Mouse (Mus musculus) MEL (cell line): ENCODE data around the gene Lep. TPM values are rescaled to one million over a fixed set of nuclear protein-coding genes. Genes with fewer than 3 reads are reported as not detected.

Source experiments
- DNase-seq: peaks from one replicate; pipeline ENCODE4 v3.0.0; 2011; ENCODE audit warnings: low read depth, low spot score
- H3K27ac ChIP-seq: 2 replicates; pipeline ENCODE4 v1.5.1; 2012; ENCODE audit warnings: low read depth, mild to moderate bottlenecking, control low read depth, low read length, moderate library complexity; ENCODE audit not compliant: control insufficient read depth
- H3K27me3 ChIP-seq, 2 experiments: fragments of 150-350 bp in 1 of 2; sonication (generic) in 1 of 2; 2 replicates each; pipeline ENCODE4 v1.6.1; 2012; ENCODE audit warnings: low read length in 2 of 2, mild to moderate bottlenecking in 2 of 2, improper control_type of control experiment in 1 of 2, moderate library complexity in 1 of 2; ENCODE audit not compliant: insufficient read depth in 2 of 2, control insufficient read depth in 1 of 2
- H3K36me3 ChIP-seq, 2 experiments: 2 replicates each; pipeline ENCODE4 v1.6.1; 2012 to 2014; ENCODE audit warnings: low read length in 2 of 2, improper control_type of control experiment in 1 of 2, inconsistent platforms in 1 of 2, mild to moderate bottlenecking in 1 of 2; ENCODE audit not compliant: insufficient read depth in 2 of 2, control insufficient read depth in 1 of 2
- H3K4me1 ChIP-seq, 2 experiments: fragments of 150-350 bp in 1 of 2; sonication (generic) in 1 of 2; 2 replicates each; pipeline ENCODE4 v1.6.1; 2012; ENCODE audit warnings: low read length in 2 of 2, improper control_type of control experiment in 1 of 2, mild to moderate bottlenecking in 1 of 2; ENCODE audit not compliant: insufficient read depth in 2 of 2, control insufficient read depth in 1 of 2
- H3K4me3 ChIP-seq, 2 experiments: fragments of 150-350 bp in 1 of 2; sonication (generic) in 1 of 2; 2 replicates each; pipeline ENCODE4 v1.5.1; 2012; ENCODE audit warnings: low read depth in 2 of 2, low read length in 2 of 2, mild to moderate bottlenecking in 2 of 2, moderate library complexity in 2 of 2, control low read depth in 1 of 2, improper control_type of control experiment in 1 of 2; ENCODE audit not compliant: control insufficient read depth in 1 of 2, insufficient read depth in 1 of 2
- H3K79me2 ChIP-seq: 2 replicates; pipeline ENCODE4 v1.6.1; 2012; ENCODE audit warnings: mild to moderate bottlenecking, low read length, moderate library complexity; ENCODE audit not compliant: control insufficient read depth, poor library complexity, insufficient read depth
- H3K9ac ChIP-seq: 2 replicates; pipeline ENCODE4 v1.6.1; 2012; ENCODE audit warnings: low read depth, mild to moderate bottlenecking, control low read depth, low read length, moderate library complexity; ENCODE audit not compliant: control insufficient read depth, poor library complexity, severe bottlenecking
- H3K9me3 ChIP-seq: fragments of 150-350 bp; sonication (generic); replicated peaks from 2 replicates; pipeline ENCODE4 v1.6.1; 2012; ENCODE audit warnings: mild to moderate bottlenecking, low read length, improper control_type of control experiment, moderate library complexity; ENCODE audit not compliant: insufficient read depth
- CHD2 ChIP-seq: IDR thresholded peaks from 2 replicates; pipeline ENCODE4 v1.6.1; 2011; ENCODE audit warnings: low read length, improper control_type of control experiment
- CTCF ChIP-seq, 3 experiments: IDR thresholded peaks in 2 of 3; conservative IDR thresholded peaks in 1 of 3; 2 replicates each; pipeline ENCODE4 v1.5.1; 2011 to 2012; ENCODE audit warnings: low read length in 3 of 3, low read depth in 2 of 3, mild to moderate bottlenecking in 2 of 3, improper control_type of control experiment in 1 of 3, inconsistent platforms in 1 of 3, mixed read lengths in 1 of 3, moderate library complexity in 1 of 3; ENCODE audit not compliant: control insufficient read depth in 1 of 3, insufficient read depth in 1 of 3, poor library complexity in 1 of 3, severe bottlenecking in 1 of 3
- E2F4 ChIP-seq: IDR thresholded peaks from 2 replicates; pipeline ENCODE4 v1.6.1; 2011; ENCODE audit warnings: low read depth, low read length, improper control_type of control experiment, borderline replicate concordance
- ELF1 ChIP-seq: IDR thresholded peaks from 2 replicates; pipeline ENCODE4 v1.6.1; 2014; ENCODE audit warnings: low read depth, mild to moderate bottlenecking, inconsistent platforms, low read length, improper control_type of control experiment, moderate library complexity
- EP300 ChIP-seq, 2 experiments: IDR thresholded peaks; 2 replicates each; pipeline ENCODE4 v1.6.1; 2011; ENCODE audit warnings: improper control_type of control experiment in 2 of 2, low read length in 2 of 2, low read depth in 1 of 2, mild to moderate bottlenecking in 1 of 2
- GABPA ChIP-seq: IDR thresholded peaks from 2 replicates; pipeline ENCODE4 v1.6.1; 2012; ENCODE audit warnings: low read depth, mild to moderate bottlenecking, inconsistent platforms, low read length, improper control_type of control experiment, moderate library complexity
- HCFC1 ChIP-seq: IDR thresholded peaks from 2 replicates; pipeline ENCODE4 v1.6.1; 2012; ENCODE audit warnings: low read depth, mild to moderate bottlenecking, inconsistent platforms, low read length, improper control_type of control experiment, moderate library complexity
- JUND ChIP-seq: IDR thresholded peaks from 2 replicates; pipeline ENCODE4 v1.6.1; 2011; ENCODE audit warnings: low read depth, mild to moderate bottlenecking, improper control_type of control experiment, low read length
- KAT2A ChIP-seq: conservative IDR thresholded peaks from 2 replicates; pipeline ENCODE4 v1.6.1; 2012; ENCODE audit warnings: low read depth, low read length, improper control_type of control experiment, inconsistent platforms
- MAFK ChIP-seq: IDR thresholded peaks from 2 replicates; pipeline ENCODE4 v1.6.1; 2011; ENCODE audit warnings: low read depth, mild to moderate bottlenecking, low read length, improper control_type of control experiment, borderline replicate concordance
- MEF2A ChIP-seq: IDR thresholded peaks from 2 replicates; pipeline ENCODE4 v1.6.1; 2014; ENCODE audit warnings: low read depth, mild to moderate bottlenecking, inconsistent platforms, low read length, improper control_type of control experiment; ENCODE audit not compliant: poor library complexity, insufficient replicate concordance, severe bottlenecking; ENCODE audit errors: extremely low read depth
- MXI1 ChIP-seq: IDR thresholded peaks from 2 replicates; pipeline ENCODE4 v1.6.1; 2011; ENCODE audit warnings: mild to moderate bottlenecking, low read depth, low read length, improper control_type of control experiment
- MYB ChIP-seq: IDR thresholded peaks from 2 replicates; pipeline ENCODE4 v1.6.1; 2011; ENCODE audit warnings: mild to moderate bottlenecking, low read depth, low read length, improper control_type of control experiment
- NELFE ChIP-seq: IDR thresholded peaks from 2 replicates; pipeline ENCODE4 v1.6.1; 2011; ENCODE audit warnings: low read depth, low read length, improper control_type of control experiment
- NRF1 ChIP-seq: IDR thresholded peaks from 2 replicates; pipeline ENCODE4 v1.6.1; 2014; ENCODE audit warnings: low read depth, mild to moderate bottlenecking, inconsistent platforms, low read length, improper control_type of control experiment, moderate library complexity; ENCODE audit not compliant: poor library complexity, insufficient read depth, severe bottlenecking
- POLR2AphosphoS5 ChIP-seq: IDR thresholded peaks from 2 replicates; pipeline ENCODE4 v1.6.1; 2012; ENCODE audit warnings: low read depth, borderline replicate concordance, mild to moderate bottlenecking, inconsistent platforms, low read length, moderate library complexity, mixed read lengths
- RAD21 ChIP-seq: IDR thresholded peaks from 2 replicates; pipeline ENCODE4 v1.6.1; 2011; ENCODE audit warnings: mild to moderate bottlenecking, low read depth, low read length, improper control_type of control experiment
- RCOR1 ChIP-seq: IDR thresholded peaks from 2 replicates; pipeline ENCODE4 v1.6.1; 2012; ENCODE audit warnings: low read depth, mild to moderate bottlenecking, inconsistent platforms, low read length, improper control_type of control experiment
- SMC3 ChIP-seq: IDR thresholded peaks from 2 replicates; pipeline ENCODE4 v1.6.1; 2011; ENCODE audit warnings: low read depth, low read length, improper control_type of control experiment
- TAL1 ChIP-seq: IDR thresholded peaks from 2 replicates; pipeline ENCODE4 v1.6.1; 2012; ENCODE audit warnings: mild to moderate bottlenecking, inconsistent platforms, low read length, moderate library complexity, mixed read lengths
- TBP ChIP-seq: IDR thresholded peaks from 2 replicates; pipeline ENCODE4 v1.8.0; 2011; ENCODE audit warnings: low read depth, low read length, improper control_type of control experiment
- ZKSCAN1 ChIP-seq: IDR thresholded peaks from 2 replicates; pipeline ENCODE4 v1.6.1; 2012; ENCODE audit warnings: low read depth, mild to moderate bottlenecking, inconsistent platforms, low read length, improper control_type of control experiment, moderate library complexity
- ZMIZ1 ChIP-seq: IDR thresholded peaks from 2 replicates; pipeline ENCODE4 v1.6.1; 2012; ENCODE audit warnings: low read depth, mild to moderate bottlenecking, inconsistent platforms, low read length, improper control_type of control experiment, moderate library complexity
- polyA plus RNA-seq, 2 experiments: library from polyadenylated mRNA; stranded (reverse) in 1 of 2; unstranded in 1 of 2; fragments of >175 nt in 1 of 2; fragments of >200 nt in 1 of 2; gene quantifications; 2 replicates each; pipeline versions ENCODE4 v1.2.1 to v1.2.4; 2012; ENCODE audit warnings: low replicate concordance in 2 of 2, low read depth in 1 of 2; ENCODE audit not compliant: insufficient read length in 2 of 2, insufficient read depth in 1 of 2, missing spikeins in 1 of 2
- total RNA-seq: library from RNA; depleted of rRNA; stranded (reverse); fragments of 300-350 nt; gene quantifications from 2 replicates; pipeline ENCODE4 v1.2.3, GENCODE M21; 2012

Gene Lep
- total and polyA plus RNA-seq, 3 experiments = not detected

GRCm38 (mm10) chr6:29019756-29020720 lies 40.0 kb upstream of the Lep start:
- Histone ChIP-seq H3K9ac (no peak overlapping the region), H3K4me3 (no peak overlapping the region), H3K9me3 (no peaks in the 10 kb centered on the region), H3K27me3 (peaks cover 0 to 4% of the 10 kb centered on the region in 2 experiments; a peak in 3 of 4 replicates), H3K36me3 (no peaks in the 10 kb centered on the region), H3K4me1 (no peaks in the 10 kb centered on the region), H3K27ac (no peak overlapping the region), H3K79me2 (no peaks in the 10 kb centered on the region)
- DNase-seq = no peak
- TF ChIP-seq HCFC1 = no peak
- no peak for TF ChIP-seq KAT2A
- TF ChIP-seq SMC3 = no peak
- no peak for TF ChIP-seq POLR2AphosphoS5
- TF ChIP-seq TAL1 = no peak
- TF ChIP-seq ELF1 = no peak
- no peak for TF ChIP-seq RCOR1
- TF ChIP-seq NRF1 = no peak
- TF ChIP-seq CHD2 = no peak
- TF ChIP-seq MAFK = no peak
- TF ChIP-seq EP300 (IDR thresholded peaks at IDR 0.05; ENCODE audit: low read depth in 1 of 2, low read length in 2 of 2) = no peak
- no peak for TF ChIP-seq TBP
- TF ChIP-seq JUND = no peak

- H3K36me3 ChIP-seq = no peaks in the 10 kb centered on the region
- DNase-seq = no peak
- H3K27ac ChIP-seq = no peak overlapping the region
- no peak overlapping the region for H3K4me3 ChIP-seq
- H3K27me3 ChIP-seq = peaks cover 0 to 1% of the 10 kb centered on the region in 2 experiments; a peak in 2 of 4 replicates
- H3K4me1 ChIP-seq = no peaks in the 10 kb centered on the region
- no peaks in the 10 kb centered on the region for H3K79me2 ChIP-seq
- no peak overlapping the region for H3K9ac ChIP-seq
- no peak for TF ChIP-seq KAT2A
- TF ChIP-seq ZKSCAN1 = no peak
- TF ChIP-seq NELFE = no peak
- TF ChIP-seq RCOR1 = no peak
- TF ChIP-seq MYB = no peak
- no peak for TF ChIP-seq GABPA
- TF ChIP-seq MXI1 = no peak
- TF ChIP-seq RAD21 = no peak
- TF ChIP-seq ZMIZ1 = no peak
- TF ChIP-seq CTCF (IDR thresholded peaks at IDR 0.05 in 2 of 3, conservative IDR thresholded peaks at IDR 0.05 in 1 of 3; ENCODE audit: control insufficient read depth in 1 of 3, insufficient read depth in 1 of 3, low read depth in 2 of 3, low read length in 3 of 3, poor library complexity in 1 of 3, severe bottlenecking in 1 of 3) = no peak
- TF ChIP-seq TAL1 = no peak
- TF ChIP-seq JUND = no peak
- TF ChIP-seq CHD2 = no peak
- no peak for TF ChIP-seq E2F4
- TF ChIP-seq MEF2A = no peak
- H3K9me3 ChIP-seq = no peaks in the 10 kb centered on the region
Measured at GRCm38 (mm10) chr6:29020937-29021336, 39.1 kb upstream of the Lep start.
